In genomic region chr6:91719042-91719747, GRCm38 (mm10) we compare ENCODE assay signal across 8 mouse cellular contexts. TPM values are rescaled to one million over a fixed set of nuclear protein-coding genes. Genes with fewer than 3 reads are reported as not detected.
DNase-seq lines count a peak whose midpoint lies in the region; ATAC-seq and TF ChIP-seq lines count a peak whose summit lies in the region.

No protein-coding gene starts in this region.

- H3K4me2 ChIP-seq in midbrain, embryonic 11.5 days, result no peak overlapping the region

- peak; percentile 60 for ATAC-seq in midbrain, embryonic 11.5 days (ENCODE audit: low FRiP score)

- WGBS in embryonic facial prominence, embryonic 10.5 days, result 68% methylated on average over 6 of the region's 6 CpGs
- WGBS in midbrain, embryonic 11.5 days, result 50% methylated on average over 6 of the region's 6 CpGs

- H3K36me3 ChIP-seq in embryonic facial prominence, embryonic 10.5 days (replicated peaks), result peaks cover 41% of the 10 kb centered on the region
- peaks cover 3% of the 10 kb centered on the region; the same call in 1 of the 2 replicates for H3K36me3 ChIP-seq in midbrain, embryonic 11.5 days (ENCODE audit: control insufficient read depth, insufficient read depth, low read length)

- H3K9ac ChIP-seq in midbrain, embryonic 11.5 days (ENCODE audit: low read length), result 0 out of 2 replicates have a peak overlapping the region, but pooled peaks have one; percentile 18

- no peak overlapping the region for H3K4me3 ChIP-seq in embryonic facial prominence, embryonic 10.5 days
- H3K4me3 ChIP-seq in layer of hippocampus, adult 2 months, result peak overlapping the region; percentile 15; the same call in 1 of the 2 replicates
- H3K4me3 ChIP-seq in midbrain, embryonic 11.5 days (ENCODE audit: low read depth, low read length), result no peak overlapping the region

- H3K27ac ChIP-seq in embryonic facial prominence, embryonic 10.5 days (replicated peaks), result peak overlapping the region; percentile 85
- H3K27ac ChIP-seq in layer of hippocampus, adult 2 months, result peak overlapping the region; percentile 76
- H3K27ac ChIP-seq in midbrain, embryonic 11.5 days (ENCODE audit: low read depth, low read length), result peak overlapping the region; percentile 74

- TF ChIP-seq CTCF in layer of hippocampus, adult 2 months (conservative IDR thresholded peaks at IDR 0.05), result no peak; the same call in 1 of the 2 replicates

- peaks cover 45% of the 10 kb centered on the region for H3K4me1 ChIP-seq in embryonic facial prominence, embryonic 10.5 days
- H3K4me1 ChIP-seq in midbrain, embryonic 11.5 days (ENCODE audit: control insufficient read depth, insufficient read depth, low read length), result peaks cover 39% of the 10 kb centered on the region

- peak; percentile 56 to 64 for DNase-seq in heart, adult 18-20 months
- DNase-seq in heart, postnatal 36 days, result no peak
- DNase-seq in embryonic facial prominence, embryonic 10.5 days (ENCODE audit: low spot score), result no peak
- DNase-seq in heart, postnatal 14 days, result peak; percentile 44 to 63
- DNase-seq in layer of hippocampus, adult 2 months (ENCODE audit: low spot score in 2 of 2), result peak; percentile 51 to 67
- peak; percentile 90 for DNase-seq in midbrain, embryonic 11.5 days (ENCODE audit: low spot score, missing footprints)
- no peak for DNase-seq in thymus, postnatal 36 days
- no peak for DNase-seq in T-cell, adult 2 months (ENCODE audit: low spot score)

- H3K27me3 ChIP-seq in embryonic facial prominence, embryonic 10.5 days (replicated peaks; ENCODE audit: low read depth, poor library complexity, severe bottlenecking), result no peaks in the 10 kb centered on the region
- no peaks in the 10 kb centered on the region for H3K27me3 ChIP-seq in midbrain, embryonic 11.5 days (ENCODE audit: control insufficient read depth, insufficient read depth, low read length)

- intact Hi-C loops in heart, postnatal 36 days (cut with DNase I), result no loop called here
- intact Hi-C loops in heart, postnatal 14 days (cut with DNase I), result no loop called here

- no peaks in the 10 kb centered on the region for H3K9me3 ChIP-seq in embryonic facial prominence, embryonic 10.5 days
- H3K9me3 ChIP-seq in midbrain, embryonic 11.5 days (ENCODE audit: control insufficient read depth, low read length), result no peaks in the 10 kb centered on the region

RNA-seq across cellular contexts. Expression of gene Slc6a6, which starts 35.3 kb away (rescaled TPM):
- 10 to 100 TPM; 53.1 to 54.8 TPM for total RNA-seq in heart, adult 18-20 months (2021)
- 100 to 1,000 TPM; 101 to 102 TPM for total RNA-seq in heart, postnatal 36 days (2021)
- polyA plus RNA-seq in embryonic facial prominence, embryonic 10.5 days (2016; fragmentation: Nextera tagmentation; extraction: Ambion mirVana), result 55.5 and 59.2 TPM in 2 replicates
- 100 to 1,000 TPM; 117 to 145 TPM for total RNA-seq in heart, postnatal 14 days (2021)
- 100 to 1,000 TPM; 136 to 138 TPM for total RNA-seq in layer of hippocampus, adult 2 months (2021)
- polyA plus RNA-seq in midbrain, embryonic 11.5 days (2014; fragmentation: Nextera tagmentation; extraction: Ambion mirVana), result 43.6 and 45.6 TPM in 2 replicates

Comparison
In these comparisons a context has a peak if more than half of its experiments do, and no peak if none do; other contexts are left out.
1. DNase-seq: peak in heart, adult 18-20 months (2 of 2), heart, postnatal 14 days (2 of 2), layer of hippocampus, adult 2 months (2 of 2) and midbrain, embryonic 11.5 days (single experiment); none in heart, postnatal 36 days (0 of 2), embryonic facial prominence, embryonic 10.5 days (single experiment), thymus, postnatal 36 days (0 of 2) and T-cell, adult 2 months (single experiment).
2. Peak in every context shown above with its lines, with median percentiles within 50 percentile points of each other: H3K27ac ChIP-seq.